Mouse (Mus musculus) bone marrow macrophage, adult 2 months (primary cell): Measurements from ENCODE around the gene Atp10a.

Experiments used
- CTCF ChIP-seq: IDR thresholded peaks from 2 replicates; pipeline ENCODE4 v1.5.1; 2012; ENCODE audit warnings: low read depth, mild to moderate bottlenecking, low read length, moderate library complexity
- POLR2A ChIP-seq: IDR thresholded peaks from 2 replicates; pipeline ENCODE4 v1.6.1; 2012; ENCODE audit warnings: mild to moderate bottlenecking, low read depth, low read length, borderline replicate concordance

GRCm38 (mm10) chr7:58677111-58677805 is 21.3 kb downstream of the Atp10a start:
- TF ChIP-seq CTCF, result no peak
- no peak for TF ChIP-seq POLR2A
